Mouse (Mus musculus) heart, embryonic 11.5 days (tissue): ENCODE data around the gene Hist1h2bc. TPM values are rescaled to one million over a fixed set of nuclear protein-coding genes. Genes with fewer than 3 reads are reported as not detected.

ENCODE experiments used
- ATAC-seq: fragments of 200-750 bp; cut with Nextera tagmentation; replicated peaks from 2 replicates; pipeline ENCODE4 v1.8.0; 2017; ENCODE audit warnings: moderate library complexity; ENCODE audit not compliant: insufficient number of reproducible peaks, low FRiP score, low TSS enrichment
- H3K27ac ChIP-seq: fragments of 300-500 bp; sonication (generic); 2 replicates; pipeline ENCODE4 v1.5.1; 2014; ENCODE audit warnings: mild to moderate bottlenecking, low read depth, low read length
- H3K27me3 ChIP-seq: fragments of 300-500 bp; sonication (generic); 2 replicates; pipeline ENCODE4 v1.6.1; 2014; ENCODE audit warnings: mild to moderate bottlenecking, low read length, mixed read lengths; ENCODE audit not compliant: control insufficient read depth, insufficient read depth
- H3K36me3 ChIP-seq: fragments of 300-500 bp; sonication (generic); 2 replicates; pipeline ENCODE4 v1.6.1; 2014; ENCODE audit warnings: mild to moderate bottlenecking, low read length, moderate library complexity, mixed read lengths; ENCODE audit not compliant: control insufficient read depth, insufficient read depth
- H3K4me1 ChIP-seq: fragments of 300-500 bp; sonication (generic); 2 replicates; pipeline ENCODE4 v1.6.1; 2014; ENCODE audit warnings: low read length; ENCODE audit not compliant: control insufficient read depth, insufficient read depth
- H3K4me2 ChIP-seq: fragments of 300-500 bp; sonication (generic); 2 replicates; pipeline ENCODE4 v1.6.1; 2014; ENCODE audit warnings: mild to moderate bottlenecking, moderate library complexity
- H3K4me3 ChIP-seq: fragments of 300-500 bp; sonication (generic); 2 replicates; pipeline ENCODE4 v1.5.1; 2014; ENCODE audit warnings: low read depth, low read length
- H3K9ac ChIP-seq: fragments of 300-500 bp; sonication (generic); 2 replicates; pipeline ENCODE4 v1.6.1; 2014; ENCODE audit warnings: mild to moderate bottlenecking, low read depth, low read length, moderate library complexity
- H3K9me3 ChIP-seq: fragments of 300-500 bp; sonication (generic); replicated peaks from 2 replicates; pipeline ENCODE4 v1.6.1; 2016; ENCODE audit warnings: low read length; ENCODE audit not compliant: control insufficient read depth
- WGBS: fragments of 180-500 bp; shearing (Covaris S2); extraction: QIAGEN DNeasy Blood & Tissue Kit; methylation state at CpG from one replicate; pipeline ENCODE4 v1.1.7; 2014; ENCODE audit not compliant: insufficient replicate concordance; 5-methylcytosine and 5-hydroxymethylcytosine counted together
- polyA plus RNA-seq: library from polyadenylated mRNA; unstranded; fragments of >200 nt; fragmentation: Nextera tagmentation; extraction: Ambion mirVana; gene quantifications from 2 replicates; pipeline ENCODE4 v1.2.1, GENCODE M21; 2014

Gene Hist1h2bc
- polyA plus RNA-seq, 1 experiment from 2014 or later = 31.3 TPM

DNA sequence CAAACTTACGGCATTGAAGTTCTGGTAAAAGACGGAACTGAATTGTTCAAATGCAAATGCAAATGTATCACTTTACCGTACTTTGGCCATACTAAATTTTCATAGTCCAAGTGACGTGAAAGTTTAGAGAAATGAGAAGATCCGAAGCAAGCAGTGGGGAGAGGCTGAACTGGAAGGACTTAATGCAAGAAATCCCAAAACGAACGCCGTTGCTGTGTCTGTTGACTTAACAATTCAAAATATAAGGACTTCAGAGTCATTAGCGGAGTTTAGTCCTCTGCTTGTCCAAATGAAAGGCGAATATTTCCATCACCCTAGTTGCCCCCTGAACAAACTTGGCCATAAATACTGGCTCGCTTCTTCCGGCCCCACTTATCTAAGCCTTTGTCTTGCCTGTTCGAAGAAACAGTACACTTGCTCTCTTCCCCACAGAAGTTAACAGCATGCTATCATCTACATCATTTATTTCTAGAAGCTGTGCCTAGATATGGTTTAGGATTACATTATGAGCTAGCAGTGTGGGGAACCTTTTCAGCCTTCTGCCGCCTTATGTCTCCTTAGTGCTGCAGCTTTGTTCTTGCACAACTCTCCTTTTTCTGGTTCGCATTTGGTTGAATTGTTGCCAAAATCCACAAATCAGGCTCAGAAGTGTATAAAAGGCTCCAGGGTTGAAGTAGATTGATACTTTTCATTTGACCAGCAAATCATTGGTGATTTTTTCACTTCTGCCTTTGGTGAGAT is 1.3 kb downstream of the Hist1h2bc start:
- no peak for ATAC-seq
- Histone ChIP-seq H3K27ac (peak overlapping the region; percentile 97), H3K9ac (peak overlapping the region; percentile 68), H3K4me1 (0 out of 2 replicates have a peak, but pooled peaks cover 8% of the 10 kb centered on the region), H3K4me2 (peak overlapping the region; percentile 70), H3K4me3 (peak overlapping the region; percentile 49), H3K27me3 (no peaks in the 10 kb centered on the region), H3K36me3 (no peaks in the 10 kb centered on the region), H3K9me3 (no peaks in the 10 kb centered on the region)
- 15% methylated on average over 15 of the region's 15 CpGs for WGBS

GRCm38 (mm10) chr13:23685966-23686365 is 2.0 kb downstream of the Hist1h2bc start:
- H3K9me3 ChIP-seq = no peaks in the 10 kb centered on the region
- no peak for ATAC-seq
- peak overlapping the region; percentile 68 for H3K9ac ChIP-seq
- 0 out of 2 replicates have a peak, but pooled peaks cover 8% of the 10 kb centered on the region for H3K4me1 ChIP-seq
- H3K27me3 ChIP-seq = no peaks in the 10 kb centered on the region
- H3K27ac ChIP-seq = peak overlapping the region; percentile 97
- 66% methylated on average over 4 of the region's 4 CpGs for WGBS
- H3K36me3 ChIP-seq = no peaks in the 10 kb centered on the region
- H3K4me2 ChIP-seq = peak overlapping the region; percentile 70
- H3K4me3 ChIP-seq = peak overlapping the region; percentile 49

- H3K4me1 ChIP-seq = 0 out of 2 replicates have a peak, but pooled peaks cover 8% of the 10 kb centered on the region
- no peak for ATAC-seq
- H3K36me3 ChIP-seq = no peaks in the 10 kb centered on the region
- H3K9ac ChIP-seq = no peak overlapping the region
- 89% methylated on average over 4 of the region's 4 CpGs for WGBS
- H3K4me3 ChIP-seq = no peak overlapping the region
- H3K27me3 ChIP-seq = no peaks in the 10 kb centered on the region
- H3K27ac ChIP-seq = no peak overlapping the region
- no peaks in the 10 kb centered on the region for H3K9me3 ChIP-seq
- H3K4me2 ChIP-seq = no peak overlapping the region
These were observed 3.2 kb downstream of the Hist1h2bc start for GRCm38 (mm10) chr13:23687181-23687580.

- no peaks in the 10 kb centered on the region for H3K27me3 ChIP-seq
- H3K36me3 ChIP-seq = no peaks in the 10 kb centered on the region
- H3K4me3 ChIP-seq = no peak overlapping the region
- no peaks in the 10 kb centered on the region for H3K9me3 ChIP-seq
- no peak overlapping the region for H3K27ac ChIP-seq
- no peak overlapping the region for H3K4me2 ChIP-seq
- WGBS = 88% methylated on average over 7 of the region's 7 CpGs
- H3K9ac ChIP-seq = no peak overlapping the region
- ATAC-seq = no peak
- 0 out of 2 replicates have a peak, but pooled peaks cover 4% of the 10 kb centered on the region for H3K4me1 ChIP-seq
These were observed 3.9 kb downstream of the Hist1h2bc start for GRCm38 (mm10) chr13:23687907-23688306.

GRCm38 (mm10) chr13:23688956-23689355 is 5.0 kb downstream of the Hist1h2bc start:
- ATAC-seq = no peak
- 94% methylated on average over 2 of the region's 2 CpGs for WGBS
- 0 out of 2 replicates have a peak, but pooled peaks cover 3% of the 10 kb centered on the region for H3K4me1 ChIP-seq
- no peaks in the 10 kb centered on the region for H3K27me3 ChIP-seq
- H3K9me3 ChIP-seq = no peaks in the 10 kb centered on the region
- H3K9ac ChIP-seq = no peak overlapping the region
- H3K4me3 ChIP-seq = no peak overlapping the region
- H3K4me2 ChIP-seq = no peak overlapping the region
- H3K36me3 ChIP-seq = no peaks in the 10 kb centered on the region
- no peak overlapping the region for H3K27ac ChIP-seq

GRCm38 (mm10) chr13:23689459-23689858 is 5.5 kb downstream of the Hist1h2bc start:
- no peak for ATAC-seq
- Histone ChIP-seq H3K9ac (no peak overlapping the region), H3K4me2 (no peak overlapping the region), H3K4me3 (no peak overlapping the region), H3K27ac (no peak overlapping the region), H3K4me1 (0 out of 2 replicates have a peak, but pooled peaks cover 3% of the 10 kb centered on the region), H3K36me3 (no peaks in the 10 kb centered on the region), H3K27me3 (no peaks in the 10 kb centered on the region), H3K9me3 (no peaks in the 10 kb centered on the region)
- 49% methylated on average over 2 of the region's 2 CpGs for WGBS

GRCm38 (mm10) chr13:23693856-23694440 is 9.9 kb downstream of the Hist1h2bc start:
- no peak overlapping the region for H3K27ac ChIP-seq
- no peaks in the 10 kb centered on the region; the same call in 1 of the 2 replicates for H3K4me1 ChIP-seq
- H3K36me3 ChIP-seq = no peaks in the 10 kb centered on the region
- no peak overlapping the region for H3K9ac ChIP-seq
- no peaks in the 10 kb centered on the region for H3K9me3 ChIP-seq
- 77% methylated on average over 6 of the region's 6 CpGs for WGBS
- no peak overlapping the region for H3K4me2 ChIP-seq
- H3K27me3 ChIP-seq = no peaks in the 10 kb centered on the region
- no peak overlapping the region for H3K4me3 ChIP-seq
- no peak for ATAC-seq

DNA sequence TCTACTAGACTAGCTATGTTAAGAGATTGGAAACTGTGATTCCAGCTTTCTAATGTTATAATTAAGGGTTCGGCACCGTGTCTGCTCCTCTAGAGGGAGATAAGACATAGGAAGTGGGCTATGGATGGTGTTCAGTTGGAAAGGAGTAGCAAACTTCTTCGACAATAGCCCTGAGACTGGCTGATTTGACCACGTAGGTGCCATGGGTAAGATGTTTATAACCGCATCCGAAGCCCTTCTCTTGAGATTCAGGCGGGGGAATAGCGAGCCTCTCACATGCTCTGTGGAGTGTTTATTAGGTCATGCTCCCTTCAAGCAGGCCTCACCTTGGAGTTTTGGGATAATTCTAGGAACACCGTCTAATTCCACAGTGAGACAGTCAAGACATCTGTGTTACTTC is 11.0 kb downstream of the Hist1h2bc start:
- ATAC-seq = no peak
- no peak overlapping the region for H3K9ac ChIP-seq
- H3K4me3 ChIP-seq = no peak overlapping the region
- no peaks in the 10 kb centered on the region; the same call in 1 of the 2 replicates for H3K4me1 ChIP-seq
- H3K9me3 ChIP-seq = no peaks in the 10 kb centered on the region
- no peak overlapping the region for H3K4me2 ChIP-seq
- no peaks in the 10 kb centered on the region for H3K36me3 ChIP-seq
- WGBS = 89% methylated on average over 9 of the region's 9 CpGs
- no peak overlapping the region for H3K27ac ChIP-seq
- no peaks in the 10 kb centered on the region for H3K27me3 ChIP-seq
